ENCODE assay signal across 13 mouse cellular contexts in the genomic region with DNA sequence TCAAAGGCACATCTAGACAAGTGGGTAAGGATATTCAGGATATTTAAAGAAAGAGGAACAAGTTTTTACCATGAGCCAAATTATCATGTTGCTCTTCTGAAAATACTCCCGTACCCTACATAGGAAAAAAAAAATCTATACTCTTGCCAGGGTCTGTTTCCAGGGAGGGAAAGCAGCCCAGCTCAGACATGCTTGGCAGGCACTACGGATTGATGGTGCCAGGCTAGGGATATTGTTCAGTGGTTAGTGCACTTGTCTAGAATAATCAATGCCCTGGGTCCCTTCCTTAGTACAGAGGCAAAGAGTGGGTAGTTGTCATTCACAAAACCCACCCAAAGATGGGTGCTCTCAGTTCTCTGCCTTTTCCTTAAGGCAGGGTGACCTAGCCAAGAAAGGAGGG.
"Had no signal": no experiment of that assay in that cellular context is flagged by ENCODE, and none has a peak within 500 bp of the region (broad histone marks: within the 10 kb centered on the region; RNA-seq: fewer than 3 reads in every experiment).

No protein-coding gene starts in this region.

- H3K4me3 ChIP-seq: limb, embryonic 15.5 days; liver, embryonic 12.5 days; midbrain, embryonic 10.5 days; midbrain, embryonic 15.5 days; neural tube, embryonic 13.5 days had no signal

- H3K36me3 ChIP-seq: limb, embryonic 15.5 days; liver, embryonic 12.5 days; midbrain, embryonic 10.5 days; midbrain, embryonic 15.5 days; neural tube, embryonic 13.5 days had no signal

- DNase-seq: layer of hippocampus, adult 9-11 months; lung, embryonic 14.5 days; lung, postnatal 10 days; lung, postnatal 4 days; retina, postnatal 1 day; thymus, postnatal 4 days had no signal

- ATAC-seq: liver, embryonic 12.5 days; midbrain, embryonic 15.5 days had no signal

- H3K9ac ChIP-seq: limb, embryonic 15.5 days; liver, embryonic 12.5 days; lung, embryonic 14.5 days; midbrain, embryonic 15.5 days; neural tube, embryonic 13.5 days had no signal

- H3K27ac ChIP-seq: kidney, postnatal 0 days; limb, embryonic 15.5 days; liver, embryonic 12.5 days; midbrain, embryonic 10.5 days; midbrain, embryonic 15.5 days; neural tube, embryonic 13.5 days; stomach, postnatal 0 days had no signal

- H3K27me3 ChIP-seq: limb, embryonic 15.5 days; liver, embryonic 12.5 days; midbrain, embryonic 15.5 days; neural tube, embryonic 13.5 days had no signal

- H3K9me3 ChIP-seq: limb, embryonic 15.5 days; liver, embryonic 12.5 days; midbrain, embryonic 10.5 days; midbrain, embryonic 15.5 days; neural tube, embryonic 13.5 days had no signal

- H3K4me2 ChIP-seq: limb, embryonic 15.5 days; liver, embryonic 12.5 days; lung, embryonic 14.5 days; midbrain, embryonic 15.5 days; neural tube, embryonic 13.5 days had no signal
